Mouse (Mus musculus): ENCODE data around the gene Trim45.

Gene Trim45

GRCm38 (mm10) chr3:100931332-100932076, 9.5 kb downstream of the Trim45 start:
- no peak for DNase-seq (ENCODE audit: low spot score)

GRCm38 (mm10) chr3:100932077-100932944, 10.3 kb downstream of the Trim45 start:
- DNase-seq (ENCODE audit: low spot score) = peak; percentile 29

GRCm38 (mm10) chr3:100935521-100935920, 13.5 kb downstream of the Trim45 start:
- DNase-seq (ENCODE audit: low spot score) = no peak

- no peak for DNase-seq (ENCODE audit: low spot score)
Measured at GRCm38 (mm10) chr3:100936201-100936600, 14.2 kb downstream of the Trim45 start.

- no peak for DNase-seq (ENCODE audit: low spot score)
Measured at GRCm38 (mm10) chr3:100938211-100938610, 16.2 kb downstream of the Trim45 start.

GRCm38 (mm10) chr3:100940496-100941037, 18.6 kb downstream of the Trim45 start:
- no peak for DNase-seq (ENCODE audit: low spot score)

- no peak for DNase-seq (ENCODE audit: low spot score)
Measured at GRCm38 (mm10) chr3:100947286-100947685, 25.3 kb downstream of the Trim45 start.

GRCm38 (mm10) chr3:100951531-100951930, 29.5 kb downstream of the Trim45 start:
- no peak for DNase-seq (ENCODE audit: low spot score)

- no peak for DNase-seq (ENCODE audit: low spot score)
Measured at GRCm38 (mm10) chr3:100954616-100955015, 32.6 kb downstream of the Trim45 start.

GRCm38 (mm10) chr3:100961007-100961406, 39.0 kb downstream of the Trim45 start:
- DNase-seq (ENCODE audit: low spot score) = no peak

GRCm38 (mm10) chr3:100961501-100961900, 39.5 kb downstream of the Trim45 start:
- no peak for DNase-seq (ENCODE audit: low spot score)

- DNase-seq (ENCODE audit: low spot score) = no peak
Measured at GRCm38 (mm10) chr3:100963849-100964542, 42.0 kb downstream of the Trim45 start.

GRCm38 (mm10) chr3:100969176-100969917, 47.3 kb downstream of the Trim45 start, which contains the start of gene Ttf2:
TSS of gene Ttf2 (minus strand) at chr3:100969663.
- DNase-seq (ENCODE audit: low spot score) = peak; percentile 95

- no peak for DNase-seq (ENCODE audit: low spot score)
Measured at GRCm38 (mm10) chr3:100973906-100974305, 51.9 kb downstream of the Trim45 start.

- no peak for DNase-seq (ENCODE audit: low spot score)
Measured at GRCm38 (mm10) chr3:100979290-100979689, 57.3 kb downstream of the Trim45 start.
